Mouse (Mus musculus): Measurements from ENCODE around the gene Apbb2. TPM values are rescaled to one million over a fixed set of nuclear protein-coding genes. Genes with fewer than 3 reads are reported as not detected.

The Apbb2 gene
- total RNA-seq, 2 experiments from 2014 or later: 1.3 TPM; not detected in 1

GRCm38 (mm10) chr5:66558094-66558493 is 60.5 kb downstream of the Apbb2 start:
- ATAC-seq (replicated peaks; ENCODE audit: low FRiP score, poor library complexity, severe bottlenecking): no peak

- ATAC-seq (replicated peaks; ENCODE audit: low FRiP score, poor library complexity, severe bottlenecking): no peak
Measured at GRCm38 (mm10) chr5:66553933-66554332, 64.7 kb downstream of the Apbb2 start.

GRCm38 (mm10) chr5:66552246-66552645 is 66.3 kb downstream of the Apbb2 start:
- ATAC-seq (replicated peaks; ENCODE audit: low FRiP score, poor library complexity, severe bottlenecking): no peak

GRCm38 (mm10) chr5:66550292-66550691 is 68.3 kb downstream of the Apbb2 start:
- no peak for ATAC-seq (replicated peaks; ENCODE audit: low FRiP score, poor library complexity, severe bottlenecking)

- no peak for ATAC-seq (replicated peaks; ENCODE audit: low FRiP score, poor library complexity, severe bottlenecking)
Measured at GRCm38 (mm10) chr5:66549691-66550090, 68.9 kb downstream of the Apbb2 start.

- no peak for ATAC-seq (replicated peaks; ENCODE audit: low FRiP score, poor library complexity, severe bottlenecking)
Measured at GRCm38 (mm10) chr5:66546969-66547511, 71.5 kb downstream of the Apbb2 start.

GRCm38 (mm10) chr5:66545573-66546141 is 72.9 kb downstream of the Apbb2 start:
- no peak for ATAC-seq (replicated peaks; ENCODE audit: low FRiP score, poor library complexity, severe bottlenecking)

- no peak for ATAC-seq (replicated peaks; ENCODE audit: low FRiP score, poor library complexity, severe bottlenecking)
Measured at GRCm38 (mm10) chr5:66543761-66544160, 74.8 kb downstream of the Apbb2 start.

- ATAC-seq (replicated peaks; ENCODE audit: low FRiP score, poor library complexity, severe bottlenecking): no peak
Measured at GRCm38 (mm10) chr5:66543344-66543743, 75.2 kb downstream of the Apbb2 start.

GRCm38 (mm10) chr5:66542521-66542920 is 76.1 kb downstream of the Apbb2 start:
- no peak for ATAC-seq (replicated peaks; ENCODE audit: low FRiP score, poor library complexity, severe bottlenecking)

- no peak for ATAC-seq (replicated peaks; ENCODE audit: low FRiP score, poor library complexity, severe bottlenecking)
Measured at GRCm38 (mm10) chr5:66541385-66541784, 77.2 kb downstream of the Apbb2 start.

GRCm38 (mm10) chr5:66540246-66540645 is 78.3 kb downstream of the Apbb2 start:
- no peak for ATAC-seq (replicated peaks; ENCODE audit: low FRiP score, poor library complexity, severe bottlenecking)

- no peak for ATAC-seq (replicated peaks; ENCODE audit: low FRiP score, poor library complexity, severe bottlenecking)
Measured at GRCm38 (mm10) chr5:66537811-66538210, 80.8 kb downstream of the Apbb2 start.

- ATAC-seq (replicated peaks; ENCODE audit: low FRiP score, poor library complexity, severe bottlenecking): no peak
Measured at GRCm38 (mm10) chr5:66536696-66537358, 81.8 kb downstream of the Apbb2 start.

- no peak for ATAC-seq (replicated peaks; ENCODE audit: low FRiP score, poor library complexity, severe bottlenecking)
Measured at GRCm38 (mm10) chr5:66535566-66536236, 82.9 kb downstream of the Apbb2 start.

GRCm38 (mm10) chr5:66533711-66534425 is 84.7 kb downstream of the Apbb2 start:
- no peak for ATAC-seq (replicated peaks; ENCODE audit: low FRiP score, poor library complexity, severe bottlenecking)

GRCm38 (mm10) chr5:66532827-66533226 is 85.8 kb downstream of the Apbb2 start:
- ATAC-seq (replicated peaks; ENCODE audit: low FRiP score, poor library complexity, severe bottlenecking): no peak

- no peak for ATAC-seq (replicated peaks; ENCODE audit: low FRiP score, poor library complexity, severe bottlenecking)
Measured at GRCm38 (mm10) chr5:66530361-66530760, 88.2 kb downstream of the Apbb2 start.

- ATAC-seq (replicated peaks; ENCODE audit: low FRiP score, poor library complexity, severe bottlenecking): no peak
Measured at GRCm38 (mm10) chr5:66529631-66530030, 89.0 kb downstream of the Apbb2 start.

- no peak for ATAC-seq (replicated peaks; ENCODE audit: low FRiP score, poor library complexity, severe bottlenecking)
Measured at GRCm38 (mm10) chr5:66528567-66528966, 90.0 kb downstream of the Apbb2 start.
